Mouse (Mus musculus): ENCODE measurements around the gene Ggta1. TPM values are rescaled to one million over a fixed set of nuclear protein-coding genes. Genes with fewer than 3 reads are reported as not detected.

Gene Ggta1
- total and polyA plus RNA-seq, 3 experiments = 8.6 to 15.5 (median 15.4) TPM

GRCm38 (mm10) chr2:35440480-35440879 is 22.6 kb downstream of the Ggta1 start:
- Histone ChIP-seq H3K27me3 (ENCODE audit: control insufficient read depth, insufficient read depth, low read length) (no peaks in the 10 kb centered on the region), H3K27ac (no peak overlapping the region), H3K4me3 (no peak overlapping the region), H3K4me1 (ENCODE audit: control insufficient read depth, insufficient read depth, low read length) (peaks cover 16% of the 10 kb centered on the region), H3K9ac (ENCODE audit: low read depth, low read length) (no peak overlapping the region), H3K79me2 (replicated peaks; ENCODE audit: control insufficient read depth, insufficient read depth, low read length) (no peaks in the 10 kb centered on the region), H3K36me3 (ENCODE audit: control insufficient read depth, insufficient read depth, low read length) (no peaks in the 10 kb centered on the region)
- 90% methylated on average over 3 of the region's 3 CpGs for WGBS
- TF ChIP-seq CTCF (IDR thresholded peaks at IDR 0.05) = no peak
- no peak for TF ChIP-seq EP300 (IDR thresholded peaks at IDR 0.05; ENCODE audit: insufficient read depth, low read depth, low read length)
- no peak for TF ChIP-seq POLR2A (IDR thresholded peaks at IDR 0.05; ENCODE audit: insufficient read depth, low read depth, low read length)
- peak in 1 of 2 experiments; percentile 16 for DNase-seq
- intact Hi-C loops (cut with DNase I) = no loop called here

GRCm38 (mm10) chr2:35437796-35438195 is 25.2 kb downstream of the Ggta1 start:
- intact Hi-C loops (cut with DNase I) = no loop called here
- 90% methylated on average over 2 of the region's 2 CpGs for WGBS
- H3K9ac ChIP-seq (ENCODE audit: low read depth, low read length) = no peak overlapping the region
- H3K79me2 ChIP-seq (replicated peaks; ENCODE audit: control insufficient read depth, insufficient read depth, low read length) = no peaks in the 10 kb centered on the region
- no peaks in the 10 kb centered on the region for H3K27me3 ChIP-seq (ENCODE audit: control insufficient read depth, insufficient read depth, low read length)
- TF ChIP-seq CTCF (IDR thresholded peaks at IDR 0.05) = no peak
- no peak for TF ChIP-seq POLR2A (IDR thresholded peaks at IDR 0.05; ENCODE audit: insufficient read depth, low read depth, low read length)
- no peak for TF ChIP-seq EP300 (IDR thresholded peaks at IDR 0.05; ENCODE audit: insufficient read depth, low read depth, low read length)
- no peak overlapping the region for H3K27ac ChIP-seq
- peaks cover 19% of the 10 kb centered on the region for H3K4me1 ChIP-seq (ENCODE audit: control insufficient read depth, insufficient read depth, low read length)
- no peak for DNase-seq
- H3K36me3 ChIP-seq (ENCODE audit: control insufficient read depth, insufficient read depth, low read length) = no peaks in the 10 kb centered on the region
- H3K4me3 ChIP-seq = no peak overlapping the region

- WGBS = 53% methylated on average over 6 of the region's 6 CpGs
- intact Hi-C loops (cut with DNase I) = no loop called here
- H3K79me2 ChIP-seq (replicated peaks; ENCODE audit: control insufficient read depth, insufficient read depth, low read length) = no peaks in the 10 kb centered on the region
- H3K4me3 ChIP-seq = no peak overlapping the region
- no peaks in the 10 kb centered on the region for H3K27me3 ChIP-seq (ENCODE audit: control insufficient read depth, insufficient read depth, low read length)
- TF ChIP-seq CTCF (IDR thresholded peaks at IDR 0.05) = no peak
- no peak for TF ChIP-seq EP300 (IDR thresholded peaks at IDR 0.05; ENCODE audit: insufficient read depth, low read depth, low read length)
- no peak for TF ChIP-seq POLR2A (IDR thresholded peaks at IDR 0.05; ENCODE audit: insufficient read depth, low read depth, low read length)
- H3K4me1 ChIP-seq (ENCODE audit: control insufficient read depth, insufficient read depth, low read length) = peaks cover 15% of the 10 kb centered on the region
- DNase-seq = no peak
- H3K27ac ChIP-seq = peak overlapping the region; percentile 89
- no peak overlapping the region for H3K9ac ChIP-seq (ENCODE audit: low read depth, low read length)
- no peaks in the 10 kb centered on the region for H3K36me3 ChIP-seq (ENCODE audit: control insufficient read depth, insufficient read depth, low read length)
Measured at GRCm38 (mm10) chr2:35434576-35435123, 28.4 kb downstream of the Ggta1 start.

- Histone ChIP-seq H3K36me3 (ENCODE audit: control insufficient read depth, insufficient read depth, low read length) (no peaks in the 10 kb centered on the region), H3K4me3 (peak overlapping the region; percentile 58), H3K27me3 (ENCODE audit: control insufficient read depth, insufficient read depth, low read length) (no peaks in the 10 kb centered on the region), H3K27ac (peak overlapping the region; percentile 89), H3K79me2 (replicated peaks; ENCODE audit: control insufficient read depth, insufficient read depth, low read length) (no peaks in the 10 kb centered on the region), H3K4me1 (ENCODE audit: control insufficient read depth, insufficient read depth, low read length) (peaks cover 15% of the 10 kb centered on the region), H3K9ac (ENCODE audit: low read depth, low read length) (peak overlapping the region; percentile 5)
- TF ChIP-seq POLR2A (IDR thresholded peaks at IDR 0.05; ENCODE audit: insufficient read depth, low read depth, low read length) (peak; percentile 49), EP300 (IDR thresholded peaks at IDR 0.05; ENCODE audit: insufficient read depth, low read depth, low read length) (0 out of 2 replicates have a peak, but pooled peaks have one; percentile 51), CTCF (IDR thresholded peaks at IDR 0.05) (no peak)
- WGBS = 33% methylated on average over 4 of the region's 4 CpGs
- intact Hi-C loops (cut with DNase I) = loop anchor here (1.0 to 2.0 kb wide), 2 partner anchors 28 to 75 kb away; no protein-coding TSS in a partner anchor
- DNase-seq = peak; percentile 72
Measured at GRCm38 (mm10) chr2:35433428-35433827, 29.6 kb downstream of the Ggta1 start.

DNA sequence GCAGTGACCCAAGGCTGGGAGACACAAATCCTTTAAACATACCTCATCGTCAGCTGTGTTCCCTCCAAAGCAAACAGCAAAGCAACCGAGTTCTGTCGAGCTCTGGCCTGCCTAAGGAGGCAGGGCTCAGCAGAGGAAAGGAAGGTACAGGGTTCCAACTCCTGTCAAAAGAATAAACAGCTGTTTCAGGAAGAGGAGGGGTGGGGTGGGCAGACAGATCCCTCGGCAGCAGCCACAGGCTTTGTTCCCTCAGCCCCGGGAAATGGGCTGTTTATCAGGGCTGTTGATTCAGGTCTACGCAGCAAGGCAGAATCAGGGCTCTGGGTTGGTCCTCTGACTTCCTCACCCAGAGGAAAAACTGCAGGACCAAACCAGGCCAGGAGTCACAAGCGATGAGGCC is 30.6 kb downstream of the Ggta1 start:
- intact Hi-C loops (cut with DNase I) = loop anchor here (1.0 to 2.0 kb wide), 2 partner anchors 14 to 76 kb away; no protein-coding TSS in a partner anchor
- Histone ChIP-seq H3K27ac (peak overlapping the region; percentile 89), H3K36me3 (ENCODE audit: control insufficient read depth, insufficient read depth, low read length) (no peaks in the 10 kb centered on the region), H3K4me1 (ENCODE audit: control insufficient read depth, insufficient read depth, low read length) (peaks cover 18% of the 10 kb centered on the region), H3K79me2 (replicated peaks; ENCODE audit: control insufficient read depth, insufficient read depth, low read length) (no peaks in the 10 kb centered on the region), H3K4me3 (peak overlapping the region; percentile 58), H3K9ac (ENCODE audit: low read depth, low read length) (peak overlapping the region; percentile 57), H3K27me3 (ENCODE audit: control insufficient read depth, insufficient read depth, low read length) (no peaks in the 10 kb centered on the region)
- TF ChIP-seq POLR2A (IDR thresholded peaks at IDR 0.05; ENCODE audit: insufficient read depth, low read depth, low read length) (peak; percentile 70), CTCF (IDR thresholded peaks at IDR 0.05) (no peak), EP300 (IDR thresholded peaks at IDR 0.05; ENCODE audit: insufficient read depth, low read depth, low read length) (peak; percentile 88; the same call in 1 of the 2 replicates)
- 31% methylated on average over 7 of the region's 7 CpGs for WGBS
- DNase-seq = peak in 1 of 2 experiments; percentile 77

- Histone ChIP-seq H3K4me3 (peak overlapping the region; percentile 58), H3K4me1 (ENCODE audit: control insufficient read depth, insufficient read depth, low read length) (peaks cover 20% of the 10 kb centered on the region), H3K79me2 (replicated peaks; ENCODE audit: control insufficient read depth, insufficient read depth, low read length) (no peaks in the 10 kb centered on the region), H3K36me3 (ENCODE audit: control insufficient read depth, insufficient read depth, low read length) (no peaks in the 10 kb centered on the region; the same call in 1 of the 2 replicates), H3K27ac (peak overlapping the region; percentile 89), H3K27me3 (ENCODE audit: control insufficient read depth, insufficient read depth, low read length) (no peaks in the 10 kb centered on the region), H3K9ac (ENCODE audit: low read depth, low read length) (peak overlapping the region; percentile 57)
- TF ChIP-seq POLR2A (IDR thresholded peaks at IDR 0.05; ENCODE audit: insufficient read depth, low read depth, low read length) (no peak), CTCF (IDR thresholded peaks at IDR 0.05) (no peak), EP300 (IDR thresholded peaks at IDR 0.05; ENCODE audit: insufficient read depth, low read depth, low read length) (no peak)
- WGBS = 15% methylated on average over 7 of the region's 7 CpGs
- DNase-seq = peak; percentile 38 to 52
- intact Hi-C loops (cut with DNase I) = loop anchor here (1.0 to 2.0 kb wide), 2 partner anchors 14 to 77 kb away; no protein-coding TSS in a partner anchor
Measured at GRCm38 (mm10) chr2:35432011-35432410, 31.0 kb downstream of the Ggta1 start.
